Mouse (Mus musculus): ENCODE measurements around the gene Gm2174. TPM values are rescaled to one million over a fixed set of nuclear protein-coding genes. Genes with fewer than 3 reads are reported as not detected.

The Gm2174 gene
- polyA plus RNA-seq, 1 experiment from 2014 or later, result 0.77 TPM

DNA sequence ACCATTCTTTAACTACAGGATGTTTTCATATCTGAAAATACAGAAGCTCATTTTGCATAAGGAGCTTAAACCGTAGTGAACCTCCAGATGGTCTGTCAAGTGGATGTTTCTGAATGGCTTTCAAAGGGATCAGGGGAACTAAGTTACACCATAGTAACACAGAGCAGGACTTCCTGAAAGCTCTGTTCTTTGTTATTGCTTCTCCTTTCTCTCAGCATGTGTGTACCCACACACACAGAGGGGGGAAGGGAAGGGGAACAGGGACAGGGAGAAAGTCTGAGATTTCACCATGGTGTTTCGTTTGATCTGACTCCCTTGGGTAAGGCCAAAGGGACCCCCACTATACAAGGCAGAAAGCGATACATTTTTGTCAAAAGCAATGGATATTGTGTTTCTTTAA is 34.1 kb downstream of the Gm2174 start:
- WGBS, result 81% methylated on average over 3 of the region's 3 CpGs
- Histone ChIP-seq H3K4me1 (replicated peaks; ENCODE audit: control insufficient read depth, insufficient read depth, low read length) (no peaks in the 10 kb centered on the region), H3K27ac (ENCODE audit: low read depth, low read length) (no peak overlapping the region)

GRCm38 (mm10) chrX:56489758-56490157 is 42.0 kb downstream of the Gm2174 start:
- H3K9me3 ChIP-seq (ENCODE audit: control insufficient read depth), result no peaks in the 10 kb centered on the region
- no peaks in the 10 kb centered on the region for H3K4me1 ChIP-seq (replicated peaks; ENCODE audit: control insufficient read depth, insufficient read depth, low read length)
- H3K36me3 ChIP-seq (ENCODE audit: control insufficient read depth, insufficient read depth), result no peaks in the 10 kb centered on the region
- H3K9ac ChIP-seq (ENCODE audit: low read depth, low read length), result no peak overlapping the region
- no peak overlapping the region for H3K4me3 ChIP-seq (ENCODE audit: low read depth, low read length)
- peak; percentile 82 for TF ChIP-seq CTCF (IDR thresholded peaks at IDR 0.05; ENCODE audit: low read depth)
- H3K27ac ChIP-seq (ENCODE audit: low read depth, low read length), result no peak overlapping the region
- no peak overlapping the region for H3K4me2 ChIP-seq (replicated peaks; ENCODE audit: low read depth)
- no peak for ATAC-seq
- no peaks in the 10 kb centered on the region for H3K27me3 ChIP-seq (replicated peaks; ENCODE audit: control insufficient read depth, insufficient read depth, low read length)
- WGBS, result 20% methylated on average over 1 of the region's 1 CpGs

More for the DNA sequence above, 34.1 kb downstream of the Gm2174 start:
- H3K4me2 ChIP-seq (replicated peaks; ENCODE audit: low read depth), result no peak overlapping the region
- no peak for TF ChIP-seq CTCF (IDR thresholded peaks at IDR 0.05; ENCODE audit: low read depth)
- H3K36me3 ChIP-seq (ENCODE audit: control insufficient read depth, insufficient read depth), result no peaks in the 10 kb centered on the region
- no peaks in the 10 kb centered on the region for H3K27me3 ChIP-seq (replicated peaks; ENCODE audit: control insufficient read depth, insufficient read depth, low read length)
- ATAC-seq, result no peak
- H3K4me3 ChIP-seq (ENCODE audit: low read depth, low read length), result no peak overlapping the region
- H3K9ac ChIP-seq (ENCODE audit: low read depth, low read length), result no peak overlapping the region
- no peaks in the 10 kb centered on the region for H3K9me3 ChIP-seq (ENCODE audit: control insufficient read depth)

DNA sequence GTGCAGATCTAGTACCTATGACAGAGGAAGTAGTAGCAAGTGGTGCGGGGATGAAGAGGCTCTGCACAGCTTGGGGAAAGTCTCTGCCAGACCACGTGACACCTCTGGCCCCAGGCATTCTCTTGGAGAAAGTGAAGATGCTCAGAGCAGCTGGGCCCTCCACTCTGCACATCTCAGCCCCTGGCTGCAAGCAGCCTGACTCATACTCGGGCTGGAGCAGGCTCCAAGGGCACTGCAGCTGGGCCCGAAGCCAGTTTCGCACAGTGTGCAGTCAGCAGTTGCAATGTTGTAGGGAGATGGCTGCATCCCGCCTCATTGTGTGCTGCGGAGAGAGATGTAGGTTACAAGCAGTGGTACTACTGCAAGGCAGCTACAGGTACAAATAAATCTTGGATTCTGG is 49.5 kb downstream of the Gm2174 start:
- 81% methylated on average over 7 of the region's 7 CpGs for WGBS
- ATAC-seq, result no peak
- no peak for TF ChIP-seq CTCF (IDR thresholded peaks at IDR 0.05; ENCODE audit: low read depth)

More for the DNA sequence above, 49.5 kb downstream of the Gm2174 start:
- Histone ChIP-seq H3K27ac (ENCODE audit: low read depth, low read length) (no peak overlapping the region), H3K4me3 (ENCODE audit: low read depth, low read length) (no peak overlapping the region), H3K36me3 (ENCODE audit: control insufficient read depth, insufficient read depth) (peaks cover 4% of the 10 kb centered on the region; the same call in 1 of the 2 replicates), H3K9me3 (ENCODE audit: control insufficient read depth) (no peaks in the 10 kb centered on the region), H3K4me2 (replicated peaks; ENCODE audit: low read depth) (no peak overlapping the region), H3K4me1 (replicated peaks; ENCODE audit: control insufficient read depth, insufficient read depth, low read length) (no peaks in the 10 kb centered on the region), H3K27me3 (replicated peaks; ENCODE audit: control insufficient read depth, insufficient read depth, low read length) (no peaks in the 10 kb centered on the region), H3K9ac (ENCODE audit: low read depth, low read length) (no peak overlapping the region)

Other genes starting within 250 kb of the Gm2174 start
- gene Gm773, start 235.1 kb upstream of the Gm2174 start, polyA plus RNA-seq (2015; fragmentation: Nextera tagmentation; extraction: Ambion mirVana), result not detected in 2 replicates
- gene Zfp449, start 101.6 kb upstream of the Gm2174 start, polyA plus RNA-seq (2015; fragmentation: Nextera tagmentation; extraction: Ambion mirVana), result 2.2 and 2.4 TPM in 2 replicates
- gene Smim10l2a, start 73.4 kb upstream of the Gm2174 start, polyA plus RNA-seq (2015; fragmentation: Nextera tagmentation; extraction: Ambion mirVana), result 2.6 and 2.7 TPM in 2 replicates
- gene Ints6l, start 6.9 kb downstream of the Gm2174 start, polyA plus RNA-seq (2015; fragmentation: Nextera tagmentation; extraction: Ambion mirVana), result 12.7 and 13.9 TPM in 2 replicates
- gene Gm10477, start 76.8 kb downstream of the Gm2174 start, polyA plus RNA-seq (2015; fragmentation: Nextera tagmentation; extraction: Ambion mirVana), result not detected in 2 replicates
- not detected in 2 replicates for gene Gm648, start 101.6 kb downstream of the Gm2174 start, polyA plus RNA-seq (2015; fragmentation: Nextera tagmentation; extraction: Ambion mirVana)
- gene Mmgt1, start 150.1 kb downstream of the Gm2174 start, polyA plus RNA-seq (2015; fragmentation: Nextera tagmentation; extraction: Ambion mirVana), result 11.0 and 11.6 TPM in 2 replicates
- gene Slc9a6, start 161.8 kb downstream of the Gm2174 start, polyA plus RNA-seq (2015; fragmentation: Nextera tagmentation; extraction: Ambion mirVana), result 11.7 and 12.5 TPM in 2 replicates